Mouse (Mus musculus): ENCODE data around the gene Npas2.

GRCm38 (mm10) chr1:39260183-39260978, 66.8 kb downstream of the Npas2 start:
- no peak for TF ChIP-seq CTCF (IDR thresholded peaks at IDR 0.05; ENCODE audit: borderline replicate concordance, insufficient read depth, low read depth, low read length)
- TF ChIP-seq POLR2A (IDR thresholded peaks at IDR 0.05; ENCODE audit: borderline replicate concordance, insufficient read depth, low read length) = no peak
